In genomic region chr6:60880362-60880761, GRCm38 (mm10) we compare ENCODE assay signal across 24 mouse cellular contexts. TPM values are rescaled to one million over a fixed set of nuclear protein-coding genes. Genes with fewer than 3 reads are reported as not detected.
"Had no signal": no experiment of that assay in that cellular context is flagged by ENCODE, and none has a peak within 500 bp of the region (broad histone marks: within the 10 kb centered on the region; RNA-seq: fewer than 3 reads in every experiment).

No protein-coding gene starts in this region.

- H3K4me3 ChIP-seq: forebrain, embryonic 15.5 days; heart, adult 2 months; hindbrain, embryonic 13.5 days; hindbrain, embryonic 15.5 days; kidney, embryonic 15.5 days; left cerebral cortex, adult 2 months; limb, embryonic 13.5 days had no signal

- H3K9me3 ChIP-seq: forebrain, embryonic 15.5 days; hindbrain, embryonic 13.5 days; hindbrain, embryonic 15.5 days; kidney, embryonic 15.5 days; limb, embryonic 13.5 days had no signal

- H3K9ac ChIP-seq: forebrain, embryonic 15.5 days; forebrain, postnatal 0 days; hindbrain, embryonic 13.5 days; hindbrain, embryonic 15.5 days; kidney, embryonic 15.5 days; limb, embryonic 13.5 days; liver, embryonic 14.5 days had no signal

- H3K4me2 ChIP-seq: forebrain, embryonic 15.5 days; hindbrain, embryonic 13.5 days; hindbrain, embryonic 15.5 days; kidney, embryonic 15.5 days; limb, embryonic 13.5 days had no signal

- H3K27ac ChIP-seq: forebrain, embryonic 15.5 days; heart, adult 2 months; hindbrain, embryonic 13.5 days; hindbrain, embryonic 15.5 days; hindbrain, postnatal 0 days; kidney, embryonic 15.5 days; kidney, postnatal 0 days; left cerebral cortex, adult 2 months; limb, embryonic 13.5 days; liver, embryonic 14.5 days had no signal

- DNase-seq: forebrain, postnatal 0 days; gastrocnemius, postnatal 14 days; gastrocnemius, postnatal 36 days; heart, adult 11 months; heart, adult 2 months; heart, postnatal 10 days; kidney, adult 11 months; kidney, adult 2 months; kidney, adult 9 months; kidney, postnatal 14 days; kidney, postnatal 36 days; layer of hippocampus, adult 9-11 months; layer of hippocampus, postnatal 36 days had no signal

- H3K27me3 ChIP-seq: forebrain, embryonic 15.5 days; hindbrain, embryonic 13.5 days; hindbrain, embryonic 15.5 days; kidney, embryonic 15.5 days; limb, embryonic 13.5 days had no signal

- ATAC-seq: forebrain, embryonic 15.5 days; forebrain, postnatal 0 days; hindbrain, postnatal 0 days; intestine, embryonic 16.5 days had no signal

- H3K36me3 ChIP-seq: forebrain, embryonic 15.5 days; hindbrain, embryonic 13.5 days; hindbrain, embryonic 15.5 days; kidney, embryonic 15.5 days; limb, embryonic 13.5 days had no signal

- H3K4me1 ChIP-seq: forebrain, embryonic 15.5 days; hindbrain, embryonic 13.5 days; hindbrain, embryonic 15.5 days; kidney, embryonic 15.5 days; limb, embryonic 13.5 days had no signal

RNA-seq across cellular contexts. Expression of gene Mmrn1, which starts 44.4 kb away (rescaled TPM):
- total RNA-seq: layer of hippocampus, adult 18-20 months; layer of hippocampus, postnatal 36 days had no signal
